Mouse (Mus musculus): ENCODE data around the gene Smad5.

Smad5 gene

DNA sequence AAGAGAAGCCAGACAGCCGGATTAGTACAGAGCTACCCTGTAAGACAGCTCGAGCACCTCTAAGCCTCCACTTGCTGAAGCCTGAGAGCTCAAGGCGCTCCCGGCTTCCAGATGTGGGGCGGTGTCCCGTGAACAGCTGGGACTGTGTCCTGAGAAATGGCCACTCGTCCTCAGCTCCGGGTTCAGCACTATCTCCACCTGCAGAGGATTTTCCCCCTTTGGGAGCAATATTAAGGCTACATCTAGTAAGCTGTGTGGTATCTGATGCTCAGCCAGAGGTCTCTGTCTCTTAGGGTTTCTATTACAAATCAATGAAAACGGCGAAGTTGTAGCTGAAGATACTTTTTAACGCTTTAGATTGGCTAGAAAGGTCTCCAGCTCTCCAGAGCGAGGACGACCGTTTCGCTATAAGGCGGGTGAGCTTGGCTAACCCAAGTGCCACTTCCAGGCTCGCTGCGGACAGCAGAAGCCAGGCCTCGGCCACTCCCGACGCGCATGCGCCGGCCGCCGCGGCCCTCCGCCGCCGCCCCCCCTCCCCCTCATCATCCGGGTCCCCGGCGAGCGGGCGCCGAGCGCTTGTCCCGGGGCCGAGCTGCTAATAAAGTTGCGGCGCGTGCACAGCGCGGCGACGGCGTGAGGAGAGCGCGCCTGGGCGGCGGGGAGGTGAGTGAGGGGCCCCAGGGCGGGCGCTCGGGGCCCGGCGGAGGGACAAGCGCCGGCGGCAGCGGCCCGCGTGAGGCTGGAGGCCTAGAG lies at the start of gene Smad5:
Gene Smad5 (plus strand): TSS at position 542 of the 753 bp plus-strand sequence.
- DNase-seq: peak; percentile 95

DNA sequence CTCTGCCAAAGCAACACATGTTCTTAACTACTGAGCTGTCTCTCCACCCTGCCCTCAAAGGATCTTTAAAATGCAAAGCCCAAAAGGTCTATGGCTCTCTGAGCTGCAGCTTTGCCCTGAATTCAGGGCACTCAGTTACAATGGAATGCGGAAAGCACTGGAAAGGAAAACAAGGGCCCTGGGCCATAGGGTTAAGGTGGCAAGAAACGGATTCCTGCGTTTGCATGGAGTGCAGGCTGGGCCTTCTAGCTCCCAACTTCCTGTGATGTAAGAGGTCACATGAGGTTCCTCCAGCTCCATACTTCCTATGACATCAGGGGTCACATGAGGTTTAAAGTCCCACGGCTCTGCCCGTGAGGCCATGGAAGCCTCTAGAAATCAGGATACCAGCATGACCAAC lies 48.6 kb upstream of the Smad5 start:
- no peak for DNase-seq

DNA sequence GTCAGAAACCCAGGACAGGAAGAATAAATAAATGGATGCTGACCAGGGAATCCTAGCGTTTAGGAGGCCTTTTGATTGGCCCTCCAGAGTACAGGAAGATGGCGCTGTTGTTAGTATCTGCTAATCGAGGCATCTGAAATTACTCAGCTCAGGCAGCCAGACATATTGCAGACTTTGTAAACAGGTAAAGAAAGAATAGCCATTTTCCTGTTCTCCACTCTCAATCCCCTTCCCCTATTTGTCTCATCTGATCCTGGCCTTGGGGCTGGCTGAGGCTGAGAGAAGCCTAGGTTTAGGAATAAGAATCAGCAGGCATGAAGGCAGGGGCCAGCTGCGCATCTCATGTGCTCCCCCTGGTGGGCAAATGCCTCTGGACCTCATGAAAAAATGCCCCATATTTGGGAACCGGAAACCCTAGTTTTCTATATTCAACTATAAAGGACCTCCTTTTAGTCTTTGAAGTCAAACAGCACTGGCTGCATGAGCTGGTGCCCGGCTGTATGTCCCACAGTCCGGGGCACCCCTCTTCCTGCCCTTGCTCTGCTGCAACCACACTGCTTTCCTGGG lies 44.8 kb upstream of the Smad5 start:
- peak; percentile 92 for DNase-seq

DNA sequence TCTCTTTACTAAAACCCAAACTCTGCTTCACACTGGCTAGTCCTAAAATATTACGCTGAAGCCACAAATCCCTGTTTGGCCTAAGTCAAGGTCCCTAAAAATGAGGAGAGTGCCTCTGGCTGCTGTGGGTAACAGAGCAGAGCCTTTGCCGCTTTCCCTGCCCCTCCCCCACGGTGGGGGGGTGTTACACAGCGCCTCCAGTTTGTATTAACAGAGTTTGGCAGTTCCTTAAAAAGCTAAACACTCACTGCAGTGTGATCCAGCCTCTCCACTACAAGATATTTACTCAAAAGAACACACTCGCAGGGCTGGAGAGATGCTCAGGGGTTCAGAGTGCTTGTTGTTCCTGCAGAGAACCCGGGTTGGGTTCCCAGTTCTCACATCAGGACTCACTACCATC lies 43.9 kb upstream of the Smad5 start:
- DNase-seq: no peak

DNA sequence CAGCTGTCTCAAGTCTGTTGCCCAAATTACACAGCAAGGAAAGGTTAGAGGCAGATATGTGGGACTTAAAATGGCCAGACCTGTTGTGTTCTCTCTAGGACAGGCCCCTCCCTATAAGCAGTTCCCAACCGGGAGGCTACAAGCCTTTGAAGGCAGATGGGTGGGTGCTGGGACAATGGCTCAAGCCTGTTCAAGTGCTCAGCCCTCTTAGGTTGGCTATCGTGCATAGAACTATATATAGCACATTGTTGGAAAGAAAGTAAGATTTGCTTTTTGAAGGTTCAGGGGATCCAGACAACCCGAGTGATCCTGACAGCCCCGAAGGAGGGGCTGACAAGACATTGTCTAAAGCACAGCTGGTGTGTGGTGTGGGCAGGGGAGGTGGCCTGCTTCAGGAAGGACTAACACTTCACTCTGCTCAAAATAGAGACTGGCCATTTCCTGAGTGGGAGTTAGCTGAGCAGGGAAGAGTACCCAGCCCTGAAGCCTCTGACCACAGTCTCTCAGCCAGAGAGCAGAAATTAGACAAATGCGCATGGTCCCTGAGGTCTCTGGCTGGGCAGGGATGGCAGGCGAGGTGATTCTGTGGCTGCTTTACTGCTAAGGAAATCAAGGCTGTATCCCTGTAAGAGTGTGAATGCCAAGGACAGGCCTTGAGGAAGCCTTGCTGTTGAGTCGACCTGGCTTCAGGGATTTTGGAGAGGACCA lies 40.7 kb upstream of the Smad5 start:
- DNase-seq: peak; percentile 54

DNA sequence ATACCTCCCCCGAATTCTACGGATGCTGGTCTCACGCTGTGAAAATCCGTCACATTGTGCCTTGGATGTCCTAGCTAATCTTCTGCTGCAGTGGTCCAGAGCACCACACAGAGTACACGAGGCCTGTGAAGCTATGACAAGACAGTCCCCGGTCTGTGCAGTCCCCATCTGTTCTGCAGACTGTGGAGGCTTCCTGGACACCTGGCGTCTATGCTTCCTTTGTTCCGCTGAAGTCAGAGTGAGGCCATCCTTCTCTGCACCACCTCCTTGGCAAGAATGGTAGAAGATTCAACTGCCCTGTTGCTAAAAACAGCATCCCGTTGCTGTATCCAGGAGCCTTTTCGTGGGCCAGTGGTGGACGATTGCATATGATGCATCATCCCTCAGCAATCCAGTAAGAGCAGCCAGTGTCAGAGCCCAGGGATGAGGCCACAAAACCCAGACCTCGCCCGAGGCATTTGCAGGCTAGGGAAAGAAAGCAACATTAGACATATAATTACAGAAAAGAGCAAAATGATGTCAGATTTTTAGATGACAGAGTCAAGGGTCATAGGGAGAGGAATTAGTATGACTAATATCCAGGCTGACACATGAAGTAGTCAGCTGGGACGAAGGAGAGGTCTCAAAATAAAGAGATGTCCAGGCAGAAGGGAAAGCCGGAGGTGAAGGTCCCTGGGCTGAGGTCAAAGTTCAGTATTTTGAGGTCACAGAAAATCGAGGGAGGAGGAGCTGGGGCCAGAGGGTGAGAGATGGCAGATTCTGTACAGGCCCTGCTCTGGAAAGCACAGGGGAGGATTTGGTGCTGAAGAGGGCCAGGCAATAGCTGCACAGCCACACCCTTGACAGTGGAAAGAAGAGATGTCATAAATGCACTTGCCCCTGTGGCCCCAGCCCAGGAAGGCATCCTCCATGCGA lies 38.3 kb upstream of the Smad5 start:
- DNase-seq: no peak

DNA sequence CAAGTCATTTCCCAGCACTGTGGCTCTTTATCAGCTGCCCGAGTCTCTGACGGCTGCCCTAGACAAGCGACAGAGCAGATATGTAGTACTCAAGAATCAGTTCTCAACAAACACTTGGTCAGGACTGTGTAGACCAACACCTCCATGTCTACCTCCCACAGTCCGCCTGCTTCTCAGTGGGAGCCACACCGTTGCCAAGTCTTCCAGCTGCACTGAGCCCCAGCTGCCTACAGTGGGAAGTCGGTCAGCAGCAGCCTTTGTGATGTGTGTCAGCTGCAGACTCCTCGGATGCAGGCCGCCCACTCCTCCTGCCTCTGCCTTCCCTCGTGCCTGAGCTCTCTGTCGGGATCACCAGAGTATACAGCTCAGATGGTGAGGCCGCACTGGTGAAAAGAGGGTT lies 31.6 kb upstream of the Smad5 start:
- peak; percentile 75 for DNase-seq

DNA sequence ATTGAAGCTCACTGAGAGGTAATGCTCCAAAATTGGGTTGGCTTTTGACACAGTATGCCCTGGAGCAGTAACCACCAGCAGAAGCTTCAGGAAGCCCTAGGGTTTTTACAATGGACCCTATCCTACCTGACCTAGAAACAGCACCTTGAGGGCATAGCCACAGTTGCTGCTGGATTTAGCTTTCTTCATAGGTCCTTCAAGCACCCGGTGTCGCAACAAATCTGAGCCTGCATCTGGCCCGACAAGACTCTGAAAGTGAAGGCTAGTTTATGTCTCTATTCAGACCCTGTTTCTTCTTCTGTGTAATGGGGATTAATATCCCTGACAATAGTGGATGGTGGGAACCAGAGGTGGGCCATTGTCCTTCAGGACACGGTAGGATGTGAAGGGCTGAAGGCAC lies 25.1 kb upstream of the Smad5 start:
- no peak for DNase-seq

DNA sequence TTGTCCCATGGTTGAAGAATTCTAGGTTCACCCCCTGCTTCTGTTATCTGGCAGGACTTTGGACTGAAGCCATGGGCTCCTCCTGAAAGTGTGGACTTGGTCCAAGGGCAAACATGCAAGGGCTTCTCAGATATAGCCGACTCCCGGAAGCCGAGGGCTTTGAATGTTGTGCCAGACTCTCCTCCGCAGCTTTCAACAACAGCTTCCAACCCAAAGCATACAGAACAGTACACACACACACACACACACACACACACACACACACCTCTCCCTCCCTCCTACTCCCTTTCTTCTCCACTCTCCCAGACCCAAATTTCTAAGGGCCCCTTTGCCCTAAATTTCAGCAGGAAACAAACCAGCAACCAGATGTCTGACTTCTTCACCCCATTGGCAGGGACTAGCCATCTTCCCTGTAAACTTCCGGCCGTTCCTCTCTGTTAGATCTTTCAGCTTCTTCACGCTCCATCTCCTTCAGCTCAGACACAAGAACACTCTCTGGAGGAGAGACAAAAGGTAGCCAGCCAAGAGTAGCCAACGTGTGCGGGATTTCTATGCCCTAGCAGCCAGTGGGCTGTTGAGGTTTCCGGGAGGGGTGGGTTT lies 24.5 kb upstream of the Smad5 start:
- peak; percentile 70 for DNase-seq

DNA sequence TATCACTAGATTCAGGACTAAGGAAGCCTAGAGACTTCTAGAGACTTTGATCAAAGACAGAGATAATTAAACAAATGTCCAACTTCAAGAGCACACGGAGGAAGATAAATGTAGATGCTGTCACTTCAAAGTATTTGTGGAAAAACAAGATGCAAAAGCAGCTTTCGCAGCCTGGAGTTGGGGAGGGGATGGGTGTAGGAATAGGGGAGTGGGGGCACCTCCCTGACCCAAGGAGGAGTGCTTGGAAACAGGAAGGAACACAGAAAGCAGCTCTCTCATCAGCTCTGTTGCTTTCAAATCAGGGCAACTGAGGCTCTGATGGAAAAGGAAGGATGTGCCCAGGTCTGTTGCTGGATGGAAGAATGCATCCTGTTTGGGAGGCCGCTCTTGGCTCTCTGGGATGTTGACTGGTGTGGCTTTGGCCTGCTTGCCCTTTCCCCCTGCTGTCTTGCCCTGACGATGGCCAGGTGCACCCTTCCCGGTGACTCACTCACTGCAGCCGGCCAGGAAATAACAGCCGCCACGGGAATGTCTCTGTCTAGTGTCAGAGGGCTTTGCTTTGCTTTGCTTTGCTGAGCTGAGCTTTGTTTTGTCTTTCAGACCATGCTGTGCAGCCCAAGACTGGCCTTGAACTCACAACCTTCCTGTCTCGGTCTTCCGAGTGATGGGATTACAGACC lies 23.8 kb upstream of the Smad5 start:
- DNase-seq: peak; percentile 46

DNA sequence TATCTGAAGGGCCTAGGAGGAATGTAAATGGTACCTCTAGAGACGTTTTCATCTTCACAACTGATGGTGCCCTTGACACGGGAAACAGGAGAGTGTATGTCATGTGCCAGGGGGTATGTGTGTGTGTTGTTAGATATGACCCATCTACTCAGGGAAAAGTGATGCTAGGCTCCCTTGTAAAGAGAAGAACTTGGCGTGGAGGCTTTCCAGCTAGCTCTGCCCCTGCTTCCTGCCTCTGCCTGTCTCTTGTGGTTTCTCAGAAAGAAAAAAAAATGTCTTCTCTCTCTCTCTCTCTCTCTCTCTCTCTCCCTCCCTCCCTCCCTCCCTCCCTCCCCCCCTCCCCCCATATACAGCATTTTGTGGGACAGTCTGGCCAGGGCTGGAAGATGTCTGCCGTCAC lies 20.9 kb upstream of the Smad5 start:
- DNase-seq: no peak

DNA sequence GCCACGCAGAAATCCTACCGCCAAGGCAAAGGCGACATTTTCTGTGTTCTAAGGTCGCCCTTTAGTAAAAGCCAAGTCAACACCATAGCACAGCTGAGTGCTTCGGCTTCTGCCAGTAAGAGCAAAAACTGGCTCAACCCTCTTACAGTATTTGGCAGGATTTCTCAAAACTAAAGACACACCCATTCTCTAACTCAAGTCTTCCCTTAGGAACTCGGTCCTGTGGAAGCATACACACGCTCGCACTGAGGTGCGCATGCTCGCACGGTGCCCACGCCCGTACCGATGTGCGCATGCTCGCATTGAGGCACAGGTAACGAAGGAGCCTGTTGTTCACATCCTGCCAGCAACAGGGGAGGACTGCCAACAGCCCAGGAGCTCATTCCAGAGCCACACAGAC lies 20.5 kb upstream of the Smad5 start:
- peak; percentile 69 for DNase-seq

DNA sequence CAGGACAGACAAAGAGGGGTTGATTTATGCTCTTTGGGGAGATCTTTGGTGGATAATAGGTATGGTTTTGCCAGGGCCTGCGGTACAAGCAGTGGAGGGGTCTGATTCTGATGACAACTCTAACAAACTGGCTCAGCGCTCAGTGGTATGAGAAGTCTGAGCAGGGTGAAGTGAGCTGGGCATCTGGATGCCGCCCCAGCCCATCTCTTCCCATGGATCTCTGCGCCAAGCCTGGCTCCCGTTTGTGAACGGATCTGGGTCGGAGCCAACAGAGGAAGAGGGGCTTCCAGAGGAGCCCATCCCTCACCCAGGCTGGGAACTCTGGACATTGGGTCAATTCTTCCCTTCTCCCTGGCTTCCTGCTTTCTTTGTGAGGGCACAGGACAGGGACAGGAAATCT lies 19.5 kb upstream of the Smad5 start:
- peak; percentile 33 for DNase-seq

DNA sequence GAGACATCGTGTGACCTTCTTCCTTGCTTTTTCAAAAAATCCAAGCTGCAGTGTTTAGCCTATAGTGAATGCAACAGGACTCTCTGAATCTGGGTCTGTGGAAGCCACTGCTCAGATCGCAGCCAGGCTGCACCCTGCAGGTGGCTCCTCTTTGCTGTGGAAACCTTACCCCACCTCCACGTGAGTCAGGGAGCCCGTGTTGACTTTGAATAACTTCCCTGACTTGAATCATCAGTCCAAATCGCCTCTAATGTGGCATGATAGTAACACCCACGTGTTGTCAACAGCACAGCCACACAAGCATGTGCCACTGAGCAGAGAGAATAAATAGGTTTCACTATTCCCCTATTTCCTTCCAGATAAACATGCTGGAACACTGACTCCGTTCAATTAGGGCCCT lies 10.8 kb upstream of the Smad5 start:
- DNase-seq: no peak

DNA sequence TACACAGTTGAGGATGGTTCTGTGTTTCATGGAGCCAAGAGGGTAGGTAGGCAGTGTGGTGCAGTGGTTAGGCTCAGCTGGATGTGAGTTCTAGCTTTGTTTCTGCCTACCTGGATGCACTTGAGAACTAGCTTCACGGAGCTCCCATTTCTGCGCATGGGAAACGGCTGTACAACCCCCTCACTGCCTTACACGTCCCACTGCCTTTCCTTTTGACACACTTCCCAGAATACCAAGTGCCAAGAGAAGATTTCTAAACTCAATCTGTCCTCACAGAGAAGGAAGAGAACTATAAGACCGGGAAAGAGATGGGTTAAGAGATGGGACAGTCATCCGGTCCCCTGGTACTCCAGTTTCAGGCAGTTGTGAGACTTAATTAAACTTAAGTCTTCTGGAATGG lies 10.2 kb upstream of the Smad5 start:
- no peak for DNase-seq

DNA sequence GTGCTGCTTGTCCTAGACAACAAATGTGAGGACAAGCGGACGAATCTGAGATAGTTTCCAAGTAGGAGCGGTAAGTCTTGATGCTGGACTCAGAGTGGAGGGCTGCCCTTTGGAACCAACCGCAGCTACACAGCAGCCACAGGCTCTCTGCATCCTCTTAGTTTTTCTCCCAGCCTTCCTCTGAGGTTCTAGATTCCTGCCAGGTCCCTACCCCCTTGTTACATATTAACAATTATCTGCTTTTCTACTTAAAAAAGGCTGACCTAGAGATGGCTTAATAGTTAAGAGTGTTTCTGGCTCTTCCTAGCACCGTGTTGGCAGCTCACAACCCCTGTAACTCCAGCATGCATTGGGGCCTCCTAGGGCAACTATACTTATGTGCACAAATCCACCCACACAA lies 7.1 kb upstream of the Smad5 start:
- no peak for DNase-seq

DNA sequence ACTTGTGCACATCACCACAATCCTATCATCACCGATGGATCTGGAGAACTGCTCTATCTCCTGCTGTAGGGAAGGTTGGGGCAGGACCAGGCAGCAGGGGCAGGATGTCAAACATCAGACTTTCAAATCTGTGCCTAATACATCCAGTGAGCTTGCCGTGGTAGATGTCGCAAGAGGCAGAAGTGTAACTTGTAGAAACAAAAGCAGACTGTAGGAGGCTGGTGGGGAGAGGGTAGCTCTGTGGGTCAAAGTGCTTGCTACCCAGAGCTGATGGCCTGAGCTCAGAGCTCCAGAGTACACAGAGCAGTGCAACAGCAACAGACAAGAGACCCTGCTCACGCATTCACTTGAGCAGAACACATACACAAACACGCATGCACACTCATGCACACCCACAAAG lies 6.1 kb upstream of the Smad5 start:
- no peak for DNase-seq

DNA sequence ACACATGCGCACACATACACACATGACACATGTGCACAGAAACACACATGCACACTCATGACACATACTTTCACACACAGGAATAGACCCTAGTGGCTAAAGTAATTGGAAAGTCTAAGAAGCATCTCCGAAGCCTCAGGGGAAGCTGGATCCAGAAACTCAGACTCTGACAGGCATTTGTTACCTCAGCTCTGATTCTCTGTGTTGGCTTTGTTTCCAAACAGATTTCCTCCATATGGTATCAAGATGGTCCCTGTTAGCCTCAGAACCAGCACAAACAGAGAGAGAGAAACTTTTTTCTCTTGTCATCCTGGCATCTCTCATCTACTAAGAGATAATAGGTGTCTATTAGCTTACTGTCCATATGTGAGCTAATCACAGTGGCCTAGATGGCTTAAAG lies 5.6 kb upstream of the Smad5 start:
- DNase-seq: no peak

DNA sequence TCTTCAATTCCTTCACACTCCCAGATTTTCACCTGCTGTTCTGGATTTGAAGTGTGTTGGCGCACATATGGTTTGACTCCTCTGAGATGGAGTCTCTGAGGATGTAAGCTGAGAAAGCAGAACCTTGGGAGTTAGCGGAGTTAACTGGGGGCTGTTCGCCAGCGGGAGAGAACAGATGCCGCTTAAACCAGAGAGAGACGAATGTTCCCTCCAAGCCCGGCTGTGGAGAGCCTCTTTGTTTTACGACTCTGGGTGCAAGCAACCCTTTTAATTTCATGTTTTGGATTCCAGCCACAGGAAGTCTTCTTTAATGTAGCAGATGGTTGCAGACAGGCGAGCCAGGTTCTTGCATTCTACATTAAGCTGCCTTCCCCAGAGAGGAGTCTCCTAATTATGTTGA lies 4.4 kb upstream of the Smad5 start:
- peak; percentile 70 for DNase-seq

DNA sequence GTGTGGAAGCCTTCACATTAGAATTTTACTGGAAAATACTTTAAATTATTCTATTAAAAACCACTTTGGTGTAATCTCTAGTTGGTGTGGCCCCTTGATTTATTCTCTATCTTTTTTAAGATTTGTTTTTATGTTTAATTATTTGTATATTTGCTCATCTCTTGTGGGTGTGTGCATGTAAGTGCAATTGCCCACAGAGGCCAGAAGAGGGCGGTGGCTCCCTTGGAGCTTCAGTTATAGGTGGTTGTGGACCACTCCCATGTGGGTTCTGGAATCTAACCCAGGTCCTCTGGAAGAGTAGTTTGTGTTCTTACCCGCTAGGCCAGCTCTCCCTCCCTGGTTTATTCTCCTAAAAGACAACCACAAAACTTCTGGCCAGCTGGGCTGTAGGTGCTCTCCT lies 3.4 kb upstream of the Smad5 start:
- no peak for DNase-seq

DNA sequence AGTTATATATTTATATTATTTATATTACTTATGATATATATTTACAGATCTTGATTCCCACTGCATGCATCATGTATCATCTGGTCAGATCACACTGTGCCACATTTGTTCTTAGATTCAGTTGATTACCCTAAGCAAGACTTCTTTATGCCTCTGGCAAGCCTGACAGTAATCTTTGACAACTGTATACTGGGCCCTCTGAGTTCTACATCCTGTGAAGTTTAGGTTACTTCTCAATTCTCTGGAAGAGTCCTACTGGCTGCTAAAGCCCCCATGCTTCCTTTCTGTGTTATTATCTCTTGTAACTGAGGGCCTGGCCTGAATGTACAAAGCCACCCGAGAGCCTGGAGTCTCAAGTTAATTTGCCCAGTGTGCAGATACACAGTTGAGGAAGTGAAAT lies 1.8 kb upstream of the Smad5 start:
- DNase-seq: no peak

DNA sequence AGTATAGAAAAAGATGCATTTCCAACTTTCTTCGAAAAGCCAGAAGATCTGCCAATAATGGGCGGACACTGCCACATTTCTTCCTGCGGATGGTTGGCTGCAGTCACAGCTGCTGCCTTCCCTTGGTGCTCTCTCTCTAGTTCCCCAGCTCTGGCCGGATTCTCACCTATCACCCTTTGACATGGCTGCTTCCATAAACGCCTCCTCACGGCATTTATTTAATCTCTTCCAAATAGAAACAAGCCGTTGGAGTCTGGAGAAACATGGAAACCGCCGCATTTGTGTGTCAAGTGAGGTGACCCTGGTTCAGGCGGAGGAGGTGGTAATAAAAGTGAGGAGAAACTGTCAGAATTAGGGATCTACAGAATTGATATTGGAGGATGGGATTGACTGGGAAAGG lies 886 bp upstream of the Smad5 start:
- no peak for DNase-seq

All from kidney, postnatal 10 days (tissue).